Mouse (Mus musculus): Measurements from ENCODE around the gene Nat8f1. TPM values are rescaled to one million over a fixed set of nuclear protein-coding genes. Genes with fewer than 3 reads are reported as not detected.
"Not testable (repeated sequence)": the region's sequence is repeated elsewhere in the genome, so short reads cannot be mapped to it uniquely, and the experiment has no call there.

Nat8f1 gene
- polyA plus RNA-seq, 2 experiments, result 4.7 to 6.6 TPM

DNA sequence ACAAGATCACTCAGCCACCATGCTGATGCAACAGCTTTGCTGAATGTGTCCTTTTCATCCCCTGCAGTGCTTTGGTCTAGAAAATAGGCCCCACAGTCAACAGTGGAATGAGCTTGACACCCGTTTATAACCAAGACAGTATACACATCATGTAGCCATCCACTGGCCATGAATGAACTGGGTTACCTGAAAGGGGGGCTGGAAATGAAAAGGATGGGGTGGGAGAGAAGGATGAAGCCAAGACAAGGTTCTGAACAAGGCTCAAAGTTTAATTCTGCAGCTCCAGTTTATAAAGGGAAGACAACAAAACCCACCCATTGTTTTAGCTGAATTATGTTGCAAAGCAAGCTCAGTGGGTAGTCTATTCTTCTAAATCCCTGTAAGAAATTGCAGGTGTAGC lies 31.2 kb downstream of the Nat8f1 start:
- no peak overlapping the region for H3K9ac ChIP-seq (replicated peaks)
- 60% methylated on average over 1 of the region's 1 CpGs for WGBS (ENCODE audit: insufficient replicate concordance)

GRCm38 (mm10) chr6:85883246-85883645 lies 32.2 kb downstream of the Nat8f1 start:
- not testable (repeated sequence) for H3K4me1 ChIP-seq (replicated peaks; ENCODE audit: control insufficient read depth in 2 of 2, insufficient read depth in 2 of 2, low read length in 1 of 2); H3K9me3 ChIP-seq (ENCODE audit: control insufficient read depth, low read length); DNase-seq (ENCODE audit: low read depth in 3 of 3, low spot score in 3 of 3); H3K27me3 ChIP-seq (ENCODE audit: control insufficient read depth, insufficient read depth, low read length); H3K9ac ChIP-seq (replicated peaks); ATAC-seq (ENCODE audit: insufficient read depth); H3K27ac ChIP-seq; H3K4me2 ChIP-seq (ENCODE audit: low read depth); H3K4me3 ChIP-seq (ENCODE audit: insufficient read depth in 1 of 2, low read depth in 2 of 2, low read length in 2 of 2); H3K36me3 ChIP-seq (replicated peaks; ENCODE audit: control insufficient read depth, insufficient read depth, low read depth)
- WGBS (ENCODE audit: insufficient replicate concordance), result 75% methylated on average over 9 of the region's 9 CpGs

More for the DNA sequence above, 31.2 kb downstream of the Nat8f1 start:
- Histone ChIP-seq H3K27ac (no peak overlapping the region), H3K4me3 (ENCODE audit: insufficient read depth in 1 of 2, low read depth in 2 of 2, low read length in 2 of 2) (no peak overlapping the region), H3K9me3 (ENCODE audit: control insufficient read depth, low read length) (no peaks in the 10 kb centered on the region; the same call in 1 of the 2 replicates), H3K36me3 (replicated peaks; ENCODE audit: control insufficient read depth, insufficient read depth, low read depth) (no peaks in the 10 kb centered on the region), H3K4me2 (ENCODE audit: low read depth) (no peak overlapping the region), H3K4me1 (replicated peaks; ENCODE audit: control insufficient read depth in 2 of 2, insufficient read depth in 2 of 2, low read length in 1 of 2) (no peaks in the 10 kb centered on the region), H3K27me3 (ENCODE audit: control insufficient read depth, insufficient read depth, low read length) (no peaks in the 10 kb centered on the region)
- TF ChIP-seq CTCF (IDR thresholded peaks at IDR 0.05; ENCODE audit: low read depth) (no peak), EP300 (IDR thresholded peaks at IDR 0.05; ENCODE audit: low read depth) (no peak)
- no peak for DNase-seq (ENCODE audit: low read depth in 3 of 3, low spot score in 3 of 3)
- no peak for ATAC-seq (ENCODE audit: insufficient read depth)

DNA sequence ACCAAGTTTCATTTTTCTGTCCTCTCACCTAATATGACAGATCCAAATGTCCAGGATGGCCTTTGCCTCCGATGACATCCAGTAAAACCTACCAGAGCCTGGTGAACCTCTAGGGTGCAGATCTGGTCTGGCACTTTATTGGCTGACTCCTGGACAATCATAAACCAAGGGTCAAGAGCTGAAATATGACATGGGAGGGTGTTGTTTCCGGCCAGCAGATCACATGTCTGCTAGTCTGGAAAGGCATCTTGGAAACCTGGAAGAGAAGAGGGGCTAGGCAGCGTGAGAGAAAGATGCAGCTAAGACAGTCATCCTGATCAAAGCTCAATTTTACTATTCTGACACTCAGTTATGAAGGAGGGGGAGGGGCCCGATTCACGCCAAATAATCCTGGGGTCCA lies 46.5 kb downstream of the Nat8f1 start, which contains the start of gene Nat8f2:
Nat8f2 (minus strand) TSS at position 153 of the 400 bp plus-strand sequence.
- H3K27me3 ChIP-seq (ENCODE audit: control insufficient read depth, insufficient read depth, low read length); H3K4me2 ChIP-seq (ENCODE audit: low read depth); H3K27ac ChIP-seq; H3K4me1 ChIP-seq (replicated peaks; ENCODE audit: control insufficient read depth in 2 of 2, insufficient read depth in 2 of 2, low read length in 1 of 2); H3K4me3 ChIP-seq (ENCODE audit: insufficient read depth in 1 of 2, low read depth in 2 of 2, low read length in 2 of 2); H3K9ac ChIP-seq (replicated peaks); ATAC-seq (ENCODE audit: insufficient read depth); H3K36me3 ChIP-seq (replicated peaks; ENCODE audit: control insufficient read depth, insufficient read depth, low read depth); DNase-seq (ENCODE audit: low read depth in 3 of 3, low spot score in 3 of 3); H3K9me3 ChIP-seq (ENCODE audit: control insufficient read depth, low read length): not testable (repeated sequence)
- 62% methylated on average over 5 of the region's 5 CpGs for WGBS (ENCODE audit: insufficient replicate concordance)

DNA sequence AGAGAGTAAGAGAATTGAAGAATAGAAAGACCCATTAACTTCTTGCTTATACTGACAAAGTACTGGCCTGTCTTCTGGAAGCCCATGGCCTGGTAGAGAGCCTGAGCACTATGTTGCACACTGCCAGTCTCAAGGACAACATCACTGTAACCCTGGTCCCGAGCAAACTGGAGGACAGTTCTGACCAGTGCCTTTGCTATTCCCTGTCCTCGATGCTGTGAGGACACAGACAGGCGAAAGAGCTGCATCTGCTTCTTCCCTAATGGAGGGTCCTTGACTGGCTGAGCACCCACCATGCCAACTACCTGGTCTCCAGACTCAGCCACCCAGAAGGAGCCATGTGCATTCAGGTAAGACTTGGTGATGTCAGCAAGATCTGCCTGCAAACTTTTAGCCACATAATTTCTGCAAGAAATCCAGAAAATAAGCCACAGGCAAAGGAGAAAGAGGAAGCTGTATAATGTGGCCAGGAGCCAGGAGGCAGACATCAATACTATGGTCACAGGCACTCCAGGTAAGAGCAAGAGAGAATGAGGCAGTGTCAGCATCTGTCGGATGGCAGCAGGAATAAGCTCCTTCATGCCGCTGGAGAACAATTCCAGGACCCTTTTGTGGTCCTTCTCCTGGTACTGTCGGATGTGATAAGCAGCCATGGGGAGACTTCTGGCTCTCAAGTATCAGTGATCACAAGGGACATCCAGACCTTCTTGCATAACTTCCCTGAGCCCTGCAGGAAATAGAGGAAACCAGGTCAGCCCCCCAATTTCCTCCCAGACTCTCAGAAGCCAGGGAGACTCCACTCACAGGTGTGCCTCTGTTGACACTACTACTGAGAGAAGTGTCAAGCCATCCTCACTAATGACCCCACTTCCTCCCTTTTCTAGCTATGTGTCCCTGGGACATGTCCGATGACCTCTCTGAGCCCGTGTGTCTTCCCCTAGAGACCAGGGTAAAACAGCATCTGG lies 47.5 kb downstream of the Nat8f1 start:
- TF ChIP-seq EP300 (IDR thresholded peaks at IDR 0.05; ENCODE audit: low read depth), result no peak
- no peak for TF ChIP-seq CTCF (IDR thresholded peaks at IDR 0.05; ENCODE audit: low read depth)
- H3K36me3 ChIP-seq (replicated peaks; ENCODE audit: control insufficient read depth, insufficient read depth, low read depth), result no peaks in the 10 kb centered on the region
- no peak overlapping the region for H3K4me3 ChIP-seq (ENCODE audit: insufficient read depth in 1 of 2, low read depth in 2 of 2, low read length in 2 of 2)
- H3K4me1 ChIP-seq (replicated peaks; ENCODE audit: control insufficient read depth in 2 of 2, insufficient read depth in 2 of 2, low read length in 1 of 2), result no peaks in the 10 kb centered on the region
- no peaks in the 10 kb centered on the region for H3K9me3 ChIP-seq (ENCODE audit: control insufficient read depth, low read length)
- no peaks in the 10 kb centered on the region for H3K27me3 ChIP-seq (ENCODE audit: control insufficient read depth, insufficient read depth, low read length)
- no peak overlapping the region for H3K9ac ChIP-seq (replicated peaks)
- ATAC-seq (ENCODE audit: insufficient read depth) (no peak), DNase-seq (ENCODE audit: low read depth in 3 of 3, low spot score in 3 of 3) (no peak)
- no peak overlapping the region for H3K27ac ChIP-seq
- WGBS (ENCODE audit: insufficient replicate concordance), result 43% methylated on average over 8 of the region's 8 CpGs
- no peak overlapping the region for H3K4me2 ChIP-seq (ENCODE audit: low read depth)

- H3K4me1 ChIP-seq (replicated peaks; ENCODE audit: control insufficient read depth in 2 of 2, insufficient read depth in 2 of 2, low read length in 1 of 2); DNase-seq (ENCODE audit: low read depth in 3 of 3, low spot score in 3 of 3); H3K27ac ChIP-seq; H3K4me2 ChIP-seq (ENCODE audit: low read depth); ATAC-seq (ENCODE audit: insufficient read depth); H3K4me3 ChIP-seq (ENCODE audit: insufficient read depth in 1 of 2, low read depth in 2 of 2, low read length in 2 of 2); H3K9me3 ChIP-seq (ENCODE audit: control insufficient read depth, low read length); H3K36me3 ChIP-seq (replicated peaks; ENCODE audit: control insufficient read depth, insufficient read depth, low read depth); H3K27me3 ChIP-seq (ENCODE audit: control insufficient read depth, insufficient read depth, low read length); H3K9ac ChIP-seq (replicated peaks): not testable (repeated sequence)
- 38% methylated on average over 1 of the region's 1 CpGs for WGBS (ENCODE audit: insufficient replicate concordance)
These were observed 48.5 kb downstream of the Nat8f1 start for GRCm38 (mm10) chr6:85866995-85867394.

DNA sequence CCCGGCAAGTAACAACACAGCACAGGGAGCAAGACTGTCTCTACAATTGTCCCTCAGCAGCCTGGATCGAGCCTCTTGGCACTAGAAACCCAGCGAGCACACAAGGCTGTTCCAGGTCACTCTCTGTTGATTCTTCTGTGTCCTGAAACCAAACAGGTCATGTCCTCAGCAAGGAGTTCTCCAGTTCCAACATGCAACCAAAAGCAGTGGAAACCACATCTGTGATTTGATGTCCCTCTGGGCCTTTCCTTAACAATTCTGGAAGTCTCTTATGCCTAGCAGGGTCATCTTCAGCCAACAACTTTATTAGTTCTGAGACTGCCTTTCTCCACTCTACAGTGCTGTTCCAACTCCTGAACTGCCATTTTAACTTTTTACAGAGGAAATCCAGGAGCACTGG lies 49.3 kb downstream of the Nat8f1 start:
- 56% methylated on average over 3 of the region's 3 CpGs for WGBS (ENCODE audit: insufficient replicate concordance)
- H3K36me3 ChIP-seq (replicated peaks; ENCODE audit: control insufficient read depth, insufficient read depth, low read depth); H3K4me3 ChIP-seq (ENCODE audit: insufficient read depth in 1 of 2, low read depth in 2 of 2, low read length in 2 of 2); H3K27me3 ChIP-seq (ENCODE audit: control insufficient read depth, insufficient read depth, low read length); H3K9me3 ChIP-seq (ENCODE audit: control insufficient read depth, low read length); H3K27ac ChIP-seq; DNase-seq (ENCODE audit: low read depth in 3 of 3, low spot score in 3 of 3); H3K4me2 ChIP-seq (ENCODE audit: low read depth); ATAC-seq (ENCODE audit: insufficient read depth); H3K9ac ChIP-seq (replicated peaks); H3K4me1 ChIP-seq (replicated peaks; ENCODE audit: control insufficient read depth in 2 of 2, insufficient read depth in 2 of 2, low read length in 1 of 2): not testable (repeated sequence)

DNA sequence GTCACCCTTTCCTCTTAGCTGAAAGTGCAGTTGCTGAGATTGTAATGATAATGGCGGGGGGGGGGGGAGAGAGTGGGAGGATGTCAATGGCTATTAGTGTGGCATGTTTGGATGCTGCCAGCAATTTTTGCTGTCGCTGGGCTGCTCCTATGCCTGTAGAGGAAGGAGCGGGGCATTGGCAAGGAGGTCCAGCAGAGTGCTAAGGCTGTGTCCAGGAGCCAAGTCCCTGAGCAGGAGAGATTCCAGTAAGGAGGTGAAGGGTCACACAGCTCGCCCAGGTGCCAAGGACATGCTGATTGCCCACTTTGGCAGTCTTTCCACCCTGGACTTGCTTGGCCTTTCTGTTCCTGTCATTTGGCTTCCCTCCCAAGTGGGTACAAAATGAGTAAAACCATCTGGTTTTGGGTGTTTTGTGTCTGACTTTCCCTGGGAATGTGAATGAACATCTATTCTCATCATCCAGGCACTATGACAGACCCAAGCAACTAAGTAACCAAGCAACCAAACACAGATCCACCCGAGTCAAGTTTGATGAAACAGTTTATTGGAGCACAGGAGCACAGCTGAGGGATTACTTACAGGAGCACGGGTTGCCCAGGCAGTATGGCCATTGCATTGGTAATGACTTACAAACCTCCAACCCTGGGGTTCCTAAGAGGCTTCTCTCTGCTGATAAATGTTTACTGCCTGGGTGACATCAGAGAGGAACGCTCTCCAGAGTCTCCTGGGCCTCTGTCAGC lies 50.4 kb downstream of the Nat8f1 start:
- not testable (repeated sequence) for H3K27ac ChIP-seq; H3K9me3 ChIP-seq (ENCODE audit: control insufficient read depth, low read length); H3K4me2 ChIP-seq (ENCODE audit: low read depth); H3K4me3 ChIP-seq (ENCODE audit: insufficient read depth in 1 of 2, low read depth in 2 of 2, low read length in 2 of 2); DNase-seq (ENCODE audit: low read depth in 3 of 3, low spot score in 3 of 3); H3K27me3 ChIP-seq (ENCODE audit: control insufficient read depth, insufficient read depth, low read length); ATAC-seq (ENCODE audit: insufficient read depth); H3K36me3 ChIP-seq (replicated peaks; ENCODE audit: control insufficient read depth, insufficient read depth, low read depth); H3K9ac ChIP-seq (replicated peaks); H3K4me1 ChIP-seq (replicated peaks; ENCODE audit: control insufficient read depth in 2 of 2, insufficient read depth in 2 of 2, low read length in 1 of 2)
- 40% methylated on average over 6 of the region's 7 CpGs for WGBS (ENCODE audit: insufficient replicate concordance)

Measured in liver, embryonic 14.5 days (tissue).